Mouse (Mus musculus) liver (tissue): ENCODE measurements around the gene Pde10a.

Source experiments
- DNase-seq: peaks from one replicate; pipeline ENCODE4 v3.0.0-alpha.2; 2020; ENCODE audit warnings: mixed read lengths

Gene Pde10a

DNA sequence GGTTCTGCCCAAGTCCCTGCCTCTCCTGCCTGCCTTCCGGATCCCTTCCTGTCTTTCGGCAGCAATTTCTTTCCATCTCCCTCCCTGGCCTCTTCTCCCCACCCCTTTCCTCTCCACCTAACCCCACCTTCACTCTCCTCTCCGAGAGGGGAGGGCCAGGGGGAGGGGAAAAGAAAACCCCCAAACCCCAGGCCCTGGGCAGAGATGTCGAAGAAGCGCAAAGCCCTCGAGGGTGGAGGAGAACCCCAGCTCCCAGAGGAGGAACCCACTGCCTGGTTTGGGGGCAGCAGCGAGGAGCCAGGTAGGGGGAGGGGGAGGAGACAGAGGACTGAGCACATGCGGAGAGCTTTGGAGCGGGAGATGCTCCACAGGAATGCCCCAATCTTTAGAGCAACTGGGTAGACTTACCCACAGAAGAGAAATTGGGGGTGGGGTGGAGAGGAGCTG is 1.7 kb downstream of the Pde10a start:
- no peak for DNase-seq

DNA sequence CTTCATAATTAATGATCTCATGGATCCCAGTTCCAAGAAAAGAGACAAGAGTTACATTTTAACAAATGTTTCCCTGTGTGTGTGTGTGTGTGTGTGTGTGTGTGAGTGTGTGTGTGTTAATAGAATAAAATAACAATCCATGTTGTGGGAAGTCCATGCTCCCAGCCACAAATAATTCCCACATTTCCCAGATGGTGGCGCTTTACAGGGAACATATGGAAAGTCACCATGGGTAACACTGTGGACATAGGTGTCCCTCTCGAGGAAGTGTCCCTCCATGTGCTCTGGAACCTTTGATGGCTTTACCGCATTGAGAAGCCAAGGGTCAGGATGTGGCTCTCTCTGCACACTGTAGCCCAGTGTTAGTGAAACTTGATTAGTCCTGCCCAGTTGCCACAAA is 3.5 kb downstream of the Pde10a start:
- DNase-seq = no peak

GRCm38 (mm10) chr17:8532609-8533008 is 7.4 kb downstream of the Pde10a start:
- no peak for DNase-seq

- DNase-seq = no peak
Observed at GRCm38 (mm10) chr17:8533828-8534227, 8.7 kb downstream of the Pde10a start.

DNA sequence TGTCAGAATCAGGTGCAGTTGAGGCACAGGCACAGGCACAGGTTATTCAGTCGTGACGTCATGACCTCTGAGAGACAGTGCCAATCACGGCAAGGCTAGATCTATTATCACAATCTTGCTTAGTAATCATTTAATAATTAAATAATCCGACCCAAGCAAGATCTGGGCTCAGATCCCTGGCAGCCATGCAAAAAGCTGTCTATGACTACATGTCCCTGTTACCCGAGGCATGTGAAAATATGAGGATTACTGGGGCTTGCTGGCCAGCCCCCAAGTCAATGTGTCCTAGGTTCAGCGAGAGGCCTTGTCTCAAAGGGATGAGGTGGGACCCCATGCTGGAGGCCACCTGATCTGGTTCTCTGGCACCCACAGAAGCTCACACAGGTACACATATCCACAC is 11.3 kb downstream of the Pde10a start:
- DNase-seq = no peak

- no peak for DNase-seq
Observed at GRCm38 (mm10) chr17:8538102-8538501, 12.9 kb downstream of the Pde10a start.

DNA sequence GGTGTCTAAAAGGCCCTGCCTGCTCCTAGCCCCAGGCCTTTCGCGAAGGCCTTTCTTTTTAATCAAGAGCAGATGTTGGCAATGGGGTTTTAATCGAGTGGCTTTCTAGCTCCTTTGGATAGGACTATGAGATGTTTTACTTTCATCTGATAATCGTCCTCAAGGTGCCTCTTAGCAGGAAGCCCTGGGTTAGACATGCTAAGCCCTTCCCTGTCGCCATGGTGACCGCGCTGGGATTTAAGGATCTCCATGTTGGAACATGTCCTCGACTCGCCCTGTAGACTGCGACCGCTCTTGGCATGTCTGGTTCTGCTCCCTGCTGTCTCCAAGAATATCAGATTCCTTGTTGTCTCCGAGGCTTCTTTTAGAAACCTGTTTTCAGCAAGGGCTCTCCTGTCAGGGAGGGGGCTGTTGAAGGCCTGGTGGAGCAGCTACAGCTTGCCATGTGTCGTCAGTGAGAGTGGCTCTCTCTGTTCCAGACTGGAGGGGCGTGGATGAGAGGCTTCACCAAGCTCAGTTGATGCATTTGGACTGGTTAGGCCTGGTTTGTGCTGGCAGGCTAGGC is 16.9 kb downstream of the Pde10a start:
- no peak for DNase-seq

DNA sequence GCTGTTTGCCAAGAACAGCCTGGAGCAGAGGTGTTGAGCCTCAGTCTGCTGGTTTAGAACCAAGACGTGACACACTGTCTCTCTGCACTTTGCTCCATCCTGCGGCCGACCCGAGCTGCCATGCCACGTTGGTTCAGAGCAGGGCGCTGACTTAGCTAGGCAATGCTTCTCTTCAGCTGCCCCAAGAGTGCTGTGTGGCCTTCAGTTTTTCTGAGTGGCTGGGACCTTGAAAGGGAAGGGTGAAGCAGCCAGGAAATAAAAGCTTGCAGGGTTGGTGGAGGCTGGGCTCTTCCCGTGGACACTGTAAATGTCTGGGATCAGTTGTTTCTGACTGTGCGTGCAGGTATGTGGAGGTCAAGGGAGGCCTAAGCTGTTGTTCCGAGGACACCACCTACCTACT is 21.2 kb downstream of the Pde10a start:
- DNase-seq = no peak

DNA sequence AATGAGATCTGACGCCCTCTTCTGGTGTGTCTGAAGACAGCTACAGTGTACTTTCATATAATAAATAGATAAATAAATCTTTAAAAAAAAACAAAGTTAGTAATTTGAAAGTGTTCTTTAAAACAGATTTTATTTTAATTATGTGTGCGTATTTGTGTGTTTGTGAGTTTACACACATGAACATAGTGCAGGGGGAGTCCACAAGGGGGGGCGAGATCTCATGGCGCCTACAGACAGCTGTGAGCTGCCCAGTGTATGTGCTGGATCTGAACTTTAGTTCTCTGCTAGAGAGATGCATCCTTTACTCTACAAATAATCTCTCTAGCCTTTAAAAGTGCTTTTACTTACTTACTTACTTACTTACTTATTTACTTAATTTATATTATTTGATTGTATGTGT is 23.6 kb downstream of the Pde10a start:
- DNase-seq = no peak

DNA sequence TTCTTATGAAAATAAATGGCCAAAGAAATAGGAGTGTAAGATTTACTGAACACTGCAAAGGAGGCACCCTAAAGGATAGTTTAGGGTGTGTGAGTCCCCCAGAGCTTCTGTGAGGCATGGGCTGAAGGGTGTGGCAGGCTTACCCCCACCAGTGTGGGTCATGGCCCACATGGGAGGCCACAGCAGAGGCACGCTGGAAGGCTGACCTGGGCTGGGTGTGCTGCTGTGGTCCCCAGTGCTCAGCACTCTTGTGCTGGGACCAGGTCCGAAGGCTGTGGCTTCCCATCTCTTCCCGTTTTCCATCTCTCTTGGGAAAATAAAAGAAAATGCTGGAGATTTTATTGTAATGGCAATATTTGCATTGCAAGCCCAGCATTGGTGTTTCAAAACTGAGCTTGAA is 26.5 kb downstream of the Pde10a start:
- DNase-seq = no peak

- no peak for DNase-seq
Observed at GRCm38 (mm10) chr17:8552346-8553035, 27.3 kb downstream of the Pde10a start.

GRCm38 (mm10) chr17:8553601-8554000 is 28.4 kb downstream of the Pde10a start:
- DNase-seq = no peak

- DNase-seq = no peak
Observed at GRCm38 (mm10) chr17:8554219-8554618, 29.0 kb downstream of the Pde10a start.

DNA sequence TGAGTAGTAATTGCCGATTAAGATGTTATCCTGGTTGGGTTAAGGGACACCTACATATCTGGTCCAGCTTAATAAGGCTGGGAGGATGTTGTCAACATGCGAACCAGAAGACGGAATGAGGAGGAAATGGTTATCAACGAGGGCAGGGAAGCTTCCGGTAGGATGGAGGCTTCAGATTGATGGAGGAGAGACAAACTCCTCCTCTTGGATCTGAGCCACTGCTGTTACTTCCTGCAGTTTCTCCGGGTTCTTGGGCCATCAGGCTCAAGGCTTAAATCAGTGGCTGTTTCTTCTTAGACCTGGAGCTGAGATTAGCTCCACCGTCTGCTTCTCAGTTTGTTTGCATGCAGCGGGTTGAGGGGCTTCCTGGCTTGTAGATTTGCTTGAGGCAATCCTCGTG is 30.6 kb downstream of the Pde10a start:
- DNase-seq = no peak

DNA sequence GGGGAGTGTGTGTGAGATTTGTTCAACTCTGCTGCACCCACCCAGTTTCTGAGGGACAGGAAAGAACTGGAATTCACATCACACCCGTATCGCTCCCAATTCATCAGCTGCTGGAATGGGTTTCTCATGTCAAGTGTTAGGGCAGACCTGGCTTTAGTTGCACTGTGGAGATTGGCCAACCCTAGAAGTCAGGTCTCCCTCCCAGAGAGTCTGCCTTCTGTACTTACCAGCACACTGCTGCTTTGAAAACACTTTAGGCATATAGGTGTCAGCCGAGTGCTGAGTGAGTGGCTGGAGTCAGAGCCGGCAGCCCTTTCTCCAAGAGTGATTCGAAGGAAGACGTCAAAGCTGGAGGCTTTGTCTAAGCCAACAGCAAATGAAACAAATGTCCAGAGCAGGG is 31.1 kb downstream of the Pde10a start:
- DNase-seq = no peak

DNA sequence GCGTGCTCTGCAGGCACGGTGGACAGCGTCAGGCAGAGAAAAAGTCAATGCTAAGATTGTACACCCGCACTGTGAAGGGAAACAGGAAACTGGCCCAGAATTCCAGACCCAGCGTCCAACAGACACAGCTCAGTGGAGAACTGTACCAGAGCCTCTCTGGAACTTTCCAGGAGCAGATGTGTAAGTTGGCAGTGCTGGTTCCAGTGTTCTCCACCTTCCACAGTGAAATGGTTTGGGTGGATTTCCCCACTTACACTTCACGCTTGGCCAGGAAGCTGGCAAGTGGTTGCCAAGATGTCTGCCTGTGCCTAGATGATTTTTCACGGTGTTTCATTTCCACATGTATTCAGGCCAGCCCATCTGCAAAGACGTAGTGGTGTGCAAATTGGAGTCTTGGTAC is 32.8 kb downstream of the Pde10a start:
- DNase-seq = no peak

DNA sequence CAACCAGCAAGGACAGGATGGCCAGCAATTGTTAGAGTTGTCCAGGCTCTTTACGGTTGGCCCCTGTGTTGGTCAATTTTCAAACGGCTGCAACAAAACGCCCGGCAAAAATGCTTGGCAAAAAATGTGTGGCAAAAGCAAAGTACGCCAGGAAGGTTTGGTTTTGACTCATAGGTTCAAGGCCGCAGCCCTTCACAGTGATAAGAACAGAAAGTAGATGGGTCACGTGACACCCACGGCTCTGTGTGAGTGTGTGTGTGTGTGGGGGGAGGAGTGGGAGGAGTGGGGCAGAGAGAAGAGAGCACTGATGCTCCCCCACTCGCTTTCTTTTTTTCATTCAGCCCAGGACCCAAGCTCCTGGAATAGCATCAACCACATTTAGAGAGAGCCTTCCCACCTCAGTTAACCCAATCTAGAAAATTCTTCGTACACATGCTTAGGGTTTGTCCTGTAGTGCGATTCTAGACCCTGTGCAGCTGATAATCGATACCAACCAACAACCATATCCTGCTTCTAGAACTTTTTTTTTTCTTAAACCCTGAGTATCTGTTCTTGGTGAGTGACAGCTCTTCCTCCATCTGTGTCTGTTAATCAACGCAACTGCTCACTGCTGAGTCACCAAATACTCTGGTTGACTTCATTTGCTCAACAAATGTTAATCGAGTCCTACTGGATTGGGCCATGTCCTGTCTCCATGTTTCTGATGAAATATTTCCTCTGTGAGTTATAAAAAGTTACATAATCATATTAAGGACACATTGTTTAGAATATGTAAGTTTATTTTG is 37.1 kb downstream of the Pde10a start:
- DNase-seq = no peak

GRCm38 (mm10) chr17:8562886-8563280 is 37.7 kb downstream of the Pde10a start:
- DNase-seq = no peak

DNA sequence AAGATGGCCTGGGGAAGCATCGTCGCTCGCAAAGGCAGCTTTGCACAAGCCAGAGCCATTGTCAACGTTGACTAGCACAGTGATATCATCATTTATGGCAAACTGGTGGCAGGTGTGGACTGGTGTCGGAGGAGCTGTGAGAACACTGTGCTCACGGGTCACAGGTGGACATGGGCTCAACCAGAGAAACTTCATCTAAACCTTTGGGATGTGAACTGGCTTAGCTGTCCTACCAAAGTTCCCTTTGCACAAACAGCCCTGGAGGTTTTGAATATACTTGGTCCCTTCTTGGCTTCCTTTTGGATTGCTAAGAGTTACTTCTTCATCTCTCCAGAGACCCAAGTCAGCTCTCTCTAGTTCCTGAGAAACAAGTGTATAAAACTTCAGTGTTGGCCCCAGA is 41.7 kb downstream of the Pde10a start, which contains the start of gene Gm17087:
Gm17087 (minus strand) TSS at position 101 of the 400 bp plus-strand sequence.
- no peak for DNase-seq

- DNase-seq = no peak
Observed at GRCm38 (mm10) chr17:8573542-8574260, 48.5 kb downstream of the Pde10a start.

- no peak for DNase-seq
Observed at GRCm38 (mm10) chr17:8580360-8580759, 55.2 kb downstream of the Pde10a start.

DNA sequence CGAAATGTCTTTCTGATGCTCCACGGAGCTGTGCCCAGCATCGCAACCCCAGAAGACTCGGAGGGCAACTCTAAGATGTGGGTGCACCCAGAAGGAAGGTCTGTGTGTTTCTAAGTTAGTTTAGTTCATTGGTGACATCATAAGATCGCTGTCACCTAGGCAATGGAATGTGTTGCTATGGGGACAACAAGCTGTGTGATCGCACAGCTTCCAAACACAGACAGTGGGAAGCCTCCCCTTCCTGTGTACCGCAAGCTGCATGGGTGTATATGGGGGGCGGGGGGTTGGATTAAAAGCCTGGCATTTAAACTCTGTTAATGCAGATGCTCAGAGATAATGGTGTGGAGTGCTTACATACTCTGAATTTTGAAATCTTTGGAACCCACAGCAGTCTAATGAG is 56.4 kb downstream of the Pde10a start:
- no peak for DNase-seq
